Mouse (Mus musculus): ENCODE results near the gene Noct.

- TF ChIP-seq CTCF (conservative IDR thresholded peaks at IDR 0.05; ENCODE audit: low read length) (no peak), POU5F1 (IDR thresholded peaks at IDR 0.05; ENCODE audit: borderline replicate concordance, low read length) (no peak), NANOG (IDR thresholded peaks at IDR 0.05; ENCODE audit: borderline replicate concordance, low read length) (no peak)
Observed at GRCm38 (mm10) chr3:51203906-51204305, 20.3 kb upstream of the Noct start.
